Comparison of ENCODE assay signal across 8 mouse cellular contexts in the genomic region with DNA sequence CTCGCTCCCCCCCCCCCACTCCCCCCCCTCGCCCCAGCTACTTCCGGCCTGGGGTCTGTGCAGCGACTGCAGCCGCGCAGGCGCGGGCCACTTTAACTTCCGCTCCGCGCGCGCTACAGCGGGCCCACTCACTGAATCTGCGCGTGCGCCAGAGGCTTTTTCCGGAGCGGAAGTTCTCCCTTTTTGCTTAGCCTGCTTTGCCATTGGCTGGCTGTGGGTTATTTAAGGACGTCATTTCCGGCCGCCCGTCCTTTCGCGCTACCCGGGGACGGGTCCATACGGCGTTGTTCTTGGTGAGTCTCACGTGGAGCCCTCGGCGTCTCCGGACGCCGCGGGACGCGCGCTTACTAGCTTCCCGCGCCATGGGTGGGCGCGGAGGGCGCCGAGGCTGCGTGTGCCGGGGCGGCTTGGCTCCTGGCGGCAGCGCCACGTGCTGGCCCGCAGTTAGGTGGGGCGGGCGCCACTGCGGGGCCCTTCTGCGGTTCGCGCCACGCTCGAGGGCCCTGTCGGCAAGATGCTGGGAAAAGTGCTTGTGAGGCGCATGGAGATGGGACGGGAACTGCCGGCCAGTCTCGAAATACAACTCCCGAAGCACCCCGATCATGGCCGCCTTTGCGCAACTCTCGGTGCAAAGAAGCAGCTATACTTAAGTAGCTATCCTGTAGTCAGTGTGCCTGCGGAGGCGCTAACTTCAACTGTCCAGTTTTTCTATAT. TPM values are rescaled to one million over a fixed set of nuclear protein-coding genes. Genes with fewer than 3 reads are reported as not detected.
A peak's percentile ranks its signal among the peaks of the same experiment; 100 is the strongest.
DNase-seq lines count a peak whose midpoint lies in the region; ATAC-seq lines count a peak whose summit lies in the region.

A gene (plus strand): TSS at position 152 of the 714 bp plus-strand sequence.

- H3K9ac ChIP-seq in hindbrain, embryonic 14.5 days: peak within 1 kb of the TSS; percentile 99

- peak; percentile 98 for DNase-seq in R1 (ENCODE audit: low read depth, low spot score)
- DNase-seq in cerebellum, postnatal 25 days: peak; percentile 97 to 98
- DNase-seq in frontal cortex, postnatal 25 days (ENCODE audit: low spot score in 2 of 2): peak; percentile 92 to 93
- DNase-seq in hindbrain, embryonic 14.5 days (ENCODE audit: low spot score): peak; percentile 99
- peak; percentile 95 to 97 for DNase-seq in layer of hippocampus, postnatal 36 days
- DNase-seq in lung, postnatal 36 days: peak; percentile 97
- DNase-seq in retina, postnatal 1 day: peak; percentile 99
- DNase-seq in urinary bladder, adult 18-20 months (ENCODE audit: low spot score in 2 of 2): peak; percentile 80 to 94

- peak within 1 kb of the TSS; percentile 100 for H3K4me3 ChIP-seq in hindbrain, embryonic 14.5 days (replicated peaks; ENCODE audit: low read length)

- peaks cover 11% of the 10 kb centered on the region for H3K4me1 ChIP-seq in hindbrain, embryonic 14.5 days (replicated peaks; ENCODE audit: control insufficient read depth, insufficient read depth, low read length)

- WGBS in hindbrain, embryonic 14.5 days: under 1% methylated on average over 68 of the region's 72 CpGs

- no peaks in the 10 kb centered on the region for H3K9me3 ChIP-seq in hindbrain, embryonic 14.5 days (ENCODE audit: control insufficient read depth, low read length)

- H3K27ac ChIP-seq in hindbrain, embryonic 14.5 days: peak within 1 kb of the TSS; percentile 84

- peak within 1 kb of the TSS; percentile 89 for H3K4me2 ChIP-seq in hindbrain, embryonic 14.5 days (replicated peaks)

- peaks cover 55% of the 10 kb centered on the region for H3K36me3 ChIP-seq in hindbrain, embryonic 14.5 days (replicated peaks; ENCODE audit: control insufficient read depth, insufficient read depth)

- ATAC-seq in hindbrain, embryonic 14.5 days (ENCODE audit: low FRiP score): peak; percentile 97

- no peaks in the 10 kb centered on the region for H3K27me3 ChIP-seq in hindbrain, embryonic 14.5 days (ENCODE audit: control insufficient read depth, insufficient read depth, low read length)

RNA-seq across cellular contexts. Expression of the gene that starts here (rescaled TPM):
- 1,110 and 1,180 TPM in 2 replicates for polyA plus RNA-seq in hindbrain, embryonic 14.5 days (2014; fragmentation: Nextera tagmentation; extraction: Ambion mirVana)
- 100 to 1,000 TPM; 428 to 437 TPM for total RNA-seq in layer of hippocampus, postnatal 36 days (2021)

Comparison
In these comparisons a context has a peak if more than half of its experiments do, and no peak if none do; other contexts are left out.
1. Peak in every context shown above with its lines: DNase-seq, ATAC-seq, H3K4me3 ChIP-seq and H3K27ac ChIP-seq.